Mouse (Mus musculus) liver, embryonic 16.5 days (tissue): ENCODE data around the gene Tmem69. TPM values are rescaled to one million over a fixed set of nuclear protein-coding genes. Genes with fewer than 3 reads are reported as not detected.

Experiments
- ATAC-seq: fragments of 200-750 bp; cut with Nextera tagmentation; 2 replicates; pipeline ENCODE4 v1.8.0; 2017; ENCODE audit warnings: low read depth, mild to moderate bottlenecking, moderate number of reproducible peaks, moderate library complexity
- H3K27ac ChIP-seq: fragments of 300-500 bp; sonication (generic); 2 replicates; pipeline ENCODE4 v1.5.1; 2014; ENCODE audit warnings: mild to moderate bottlenecking, low read length
- H3K27me3 ChIP-seq: fragments of 300-500 bp; sonication (generic); 2 replicates; pipeline ENCODE4 v1.6.1; 2014; ENCODE audit warnings: low read depth, low read length, mixed read lengths; ENCODE audit not compliant: control insufficient read depth, insufficient read depth
- H3K36me3 ChIP-seq: fragments of 300-500 bp; sonication (generic); 2 replicates; pipeline ENCODE4 v1.6.1; 2014; ENCODE audit warnings: mild to moderate bottlenecking; ENCODE audit not compliant: control insufficient read depth, insufficient read depth
- H3K4me1 ChIP-seq: fragments of 300-500 bp; sonication (generic); 2 replicates; pipeline ENCODE4 v1.6.1; 2014; ENCODE audit warnings: low read depth, low read length, mixed read lengths; ENCODE audit not compliant: control insufficient read depth
- H3K4me2 ChIP-seq: fragments of 300-500 bp; sonication (generic); 2 replicates; pipeline ENCODE4 v1.6.1; 2014; ENCODE audit warnings: low read depth, low read length, mixed read lengths
- H3K4me3 ChIP-seq: fragments of 300-500 bp; sonication (generic); 2 replicates; pipeline ENCODE4 v1.5.1; 2014; ENCODE audit warnings: low read depth, mild to moderate bottlenecking, low read length
- H3K9ac ChIP-seq: fragments of 300-500 bp; sonication (generic); 2 replicates; pipeline ENCODE4 v1.6.1; 2014; ENCODE audit warnings: low read depth, low read length
- H3K9me3 ChIP-seq: fragments of 300-500 bp; sonication (generic); replicated peaks from 2 replicates; pipeline ENCODE4 v1.6.1; 2016; ENCODE audit warnings: low read length; ENCODE audit not compliant: control insufficient read depth
- WGBS: fragments of 180-500 bp; shearing (Covaris S2); extraction: QIAGEN DNeasy Blood & Tissue Kit; methylation state at CpG from one replicate; pipeline ENCODE4 v1.1.7; 2014; ENCODE audit not compliant: insufficient replicate concordance; 5-methylcytosine and 5-hydroxymethylcytosine counted together
- polyA plus RNA-seq: library from polyadenylated mRNA; unstranded; fragments of >200 nt; fragmentation: Nextera tagmentation; extraction: Ambion mirVana; gene quantifications from 2 replicates; pipeline ENCODE4 v1.2.1, GENCODE M21; 2015

The Tmem69 gene
- 17.8 and 20.5 TPM in 2 replicates for polyA plus RNA-seq

- Histone ChIP-seq H3K4me3 (peak within 1 kb of the TSS; percentile 100), H3K9me3 (no peaks in the 10 kb centered on the region), H3K4me1 (peaks cover 7% of the 10 kb centered on the region), H3K27ac (peak within 1 kb of the TSS; percentile 99), H3K4me2 (peak within 1 kb of the TSS; percentile 98), H3K27me3 (no peaks in the 10 kb centered on the region), H3K9ac (peak within 1 kb of the TSS; percentile 98), H3K36me3 (peaks cover 5% of the 10 kb centered on the region)
- ATAC-seq: no peak
- 3% methylated on average over 23 of the region's 23 CpGs for WGBS
Observed at GRCm38 (mm10) chr4:116555413-116556300, at the start of gene Tmem69. Gene Tmem69 (minus strand): TSS chr4:116555936.

- Histone ChIP-seq H3K4me3 (peak overlapping the region; percentile 76), H3K27me3 (no peaks in the 10 kb centered on the region), H3K36me3 (peaks cover 22% of the 10 kb centered on the region), H3K4me2 (peak overlapping the region; percentile 93), H3K4me1 (peaks cover 16% of the 10 kb centered on the region), H3K27ac (peak overlapping the region; percentile 69), H3K9ac (peak overlapping the region; percentile 72), H3K9me3 (no peaks in the 10 kb centered on the region)
- under 1% methylated on average over 50 of the region's 50 CpGs for WGBS
- peak; percentile 95 for ATAC-seq
Observed at GRCm38 (mm10) chr4:116596978-116597881, 41.5 kb upstream of the Tmem69 start.

- Histone ChIP-seq H3K27me3 (no peaks in the 10 kb centered on the region), H3K4me1 (peaks cover 16% of the 10 kb centered on the region), H3K4me3 (peak within 1 kb of the TSS; percentile 76), H3K27ac (peak within 1 kb of the TSS; percentile 69), H3K4me2 (peak within 1 kb of the TSS; percentile 93), H3K36me3 (peaks cover 19% of the 10 kb centered on the region), H3K9ac (peak within 1 kb of the TSS; percentile 72), H3K9me3 (no peaks in the 10 kb centered on the region)
- 30% methylated on average over 5 of the region's 5 CpGs for WGBS
- no peak for ATAC-seq
Observed at GRCm38 (mm10) chr4:116596379-116596778, 40.6 kb upstream of the Tmem69 start, which contains the start of gene Ccdc17. Gene Ccdc17 (plus strand): TSS chr4:116596654.

- no peak for ATAC-seq
- H3K9me3 ChIP-seq: no peaks in the 10 kb centered on the region
- no peaks in the 10 kb centered on the region for H3K27me3 ChIP-seq
- peaks cover 16% of the 10 kb centered on the region for H3K4me1 ChIP-seq
- no peak overlapping the region for H3K9ac ChIP-seq
- H3K4me3 ChIP-seq: no peak overlapping the region
- peaks cover 20% of the 10 kb centered on the region for H3K36me3 ChIP-seq
- 78% methylated on average over 8 of the region's 8 CpGs for WGBS
- H3K27ac ChIP-seq: no peak overlapping the region
- no peak overlapping the region for H3K4me2 ChIP-seq
Observed at GRCm38 (mm10) chr4:116595793-116596192, 40.1 kb upstream of the Tmem69 start.

- no peaks in the 10 kb centered on the region for H3K9me3 ChIP-seq
- peak overlapping the region; percentile 99 for H3K27ac ChIP-seq
- ATAC-seq: no peak
- H3K4me3 ChIP-seq: peak overlapping the region; percentile 100
- peaks cover 2% of the 10 kb centered on the region for H3K36me3 ChIP-seq
- H3K27me3 ChIP-seq: no peaks in the 10 kb centered on the region
- peak overlapping the region; percentile 68 for H3K4me2 ChIP-seq
- peak overlapping the region; percentile 98 for H3K9ac ChIP-seq
- H3K4me1 ChIP-seq: peaks cover 9% of the 10 kb centered on the region
- WGBS: 2% methylated on average over 15 of the region's 15 CpGs
Observed at GRCm38 (mm10) chr4:116558151-116558882, 2.6 kb upstream of the Tmem69 start.

GRCm38 (mm10) chr4:116557306-116558121 lies 1.8 kb upstream of the Tmem69 start, which contains the start of gene Gpbp1l1:
Gene Gpbp1l1 (plus strand): TSS chr4:116557658.
- Histone ChIP-seq H3K4me3 (peak within 1 kb of the TSS; percentile 100), H3K36me3 (peaks cover 5% of the 10 kb centered on the region), H3K4me2 (peak within 1 kb of the TSS; percentile 98), H3K4me1 (peaks cover 9% of the 10 kb centered on the region), H3K9me3 (no peaks in the 10 kb centered on the region), H3K9ac (peak within 1 kb of the TSS; percentile 98), H3K27me3 (no peaks in the 10 kb centered on the region), H3K27ac (peak within 1 kb of the TSS; percentile 99)
- under 1% methylated on average over 78 of the region's 78 CpGs for WGBS
- peak; percentile 94 for ATAC-seq

GRCm38 (mm10) chr4:116556561-116557305 lies 997 bp upstream of the Tmem69 start:
- peak overlapping the region; percentile 99 for H3K27ac ChIP-seq
- H3K4me3 ChIP-seq: peak overlapping the region; percentile 100
- peak overlapping the region; percentile 98 for H3K4me2 ChIP-seq
- no peaks in the 10 kb centered on the region for H3K27me3 ChIP-seq
- peaks cover 5% of the 10 kb centered on the region for H3K36me3 ChIP-seq
- peak; percentile 92 for ATAC-seq
- H3K9me3 ChIP-seq: no peaks in the 10 kb centered on the region
- WGBS: under 1% methylated on average over 28 of the region's 28 CpGs
- H3K4me1 ChIP-seq: peaks cover 9% of the 10 kb centered on the region
- peak overlapping the region; percentile 98 for H3K9ac ChIP-seq
